Mouse (Mus musculus): Measurements from ENCODE around the gene Ip6k1.
A peak's percentile ranks its signal among the peaks of the same experiment; 100 is the strongest.

- no peak for TF ChIP-seq USF1 (IDR thresholded peaks at IDR 0.05; ENCODE audit: low read depth)
- no peak for TF ChIP-seq MYOD1 (IDR thresholded peaks at IDR 0.05; ENCODE audit: control insufficient read depth in 1 of 3, insufficient read length in 2 of 3, low read depth in 2 of 3)
- peak; percentile 69 for TF ChIP-seq POLR2A (IDR thresholded peaks at IDR 0.05; ENCODE audit: insufficient read length, low read depth)
- TF ChIP-seq MAX (IDR thresholded peaks at IDR 0.05; ENCODE audit: low read depth): no peak
- TF ChIP-seq CEBPB (IDR thresholded peaks at IDR 0.05; ENCODE audit: insufficient read depth, poor library complexity, severe bottlenecking): no peak
- no peak for TF ChIP-seq TCF12 (IDR thresholded peaks at IDR 0.05; ENCODE audit: insufficient read depth, poor library complexity, severe bottlenecking)
- no peak for TF ChIP-seq E2F4 (IDR thresholded peaks at IDR 0.05; ENCODE audit: insufficient read depth)
- TF ChIP-seq MYOG (IDR thresholded peaks at IDR 0.05; ENCODE audit: control insufficient read depth in 1 of 3, insufficient read depth in 1 of 3, insufficient read length in 2 of 3, low read depth in 2 of 3): no peak
- TF ChIP-seq POLR2AphosphoS2 (IDR thresholded peaks at IDR 0.05; ENCODE audit: insufficient read length, low read depth): peak; percentile 39
- no peak for TF ChIP-seq SRF (IDR thresholded peaks at IDR 0.05; ENCODE audit: control insufficient read depth, insufficient read length, low read depth)
- TF ChIP-seq TCF3 (IDR thresholded peaks at IDR 0.05; ENCODE audit: insufficient read length, low read depth): no peak
Measured at GRCm38 (mm10) chr9:108094184-108094941, 92.1 kb downstream of the Ip6k1 start, which contains the start of gene Apeh.

Measured in myocyte (in vitro differentiated cells).